Mouse (Mus musculus) MEL (cell line): ENCODE data around the gene Kif19a. TPM values are rescaled to one million over a fixed set of nuclear protein-coding genes. Genes with fewer than 3 reads are reported as not detected.

Experiments
- polyA plus RNA-seq, 2 experiments: library from polyadenylated mRNA; stranded (reverse) in 1 of 2; unstranded in 1 of 2; fragments of >175 nt in 1 of 2; fragments of >200 nt in 1 of 2; gene quantifications; 2 replicates each; pipeline versions ENCODE4 v1.2.1 to v1.2.4; 2012; ENCODE audit warnings: low replicate concordance in 2 of 2, low read depth in 1 of 2; ENCODE audit not compliant: insufficient read length in 2 of 2, insufficient read depth in 1 of 2, missing spikeins in 1 of 2
- total RNA-seq: library from RNA; depleted of rRNA; stranded (reverse); fragments of 300-350 nt; gene quantifications from 2 replicates; pipeline ENCODE4 v1.2.3, GENCODE M21; 2012; rRNA removed

Kif19a gene
- total and polyA plus RNA-seq, 3 experiments = not detected

Other genes starting within 250 kb of the Kif19a start
- 4,892 and 5,142 TPM in 2 replicates for gene Rpl38, start 96.9 kb upstream of the Kif19a start, total RNA-seq
- 1,000 to 10,000 TPM in 1 of 2 experiments, 100 to 1,000 TPM in 1; 851 to 1,236 TPM for gene Rpl38, start 96.9 kb upstream of the Kif19a start, polyA plus RNA-seq
- gene Ttyh2, start 90.0 kb upstream of the Kif19a start, total RNA-seq = 9.7 and 10.4 TPM in 2 replicates
- 1 to 10 TPM in 1 of 2 experiments, not detected in 1; 7.2 TPM for gene Ttyh2, start 90.0 kb upstream of the Kif19a start, polyA plus RNA-seq
- not detected in 2 replicates for gene Dnaic2, start 38.0 kb upstream of the Kif19a start, total RNA-seq
- not detected for gene Dnaic2, start 38.0 kb upstream of the Kif19a start, polyA plus RNA-seq
- gene Btbd17, start 30.6 kb downstream of the Kif19a start, total RNA-seq = not detected in 2 replicates
- not detected for gene Btbd17, start 30.6 kb downstream of the Kif19a start, polyA plus RNA-seq
- not detected in 2 replicates for gene Gpr142, start 33.5 kb downstream of the Kif19a start, total RNA-seq
- not detected for gene Gpr142, start 33.5 kb downstream of the Kif19a start, polyA plus RNA-seq
- gene Gprc5c, start 85.8 kb downstream of the Kif19a start, total RNA-seq = not detected in 2 replicates
- not detected for gene Gprc5c, start 85.8 kb downstream of the Kif19a start, polyA plus RNA-seq
- gene Cd300a, start 124.7 kb downstream of the Kif19a start, total RNA-seq = not detected in 2 replicates
- gene Cd300a, start 124.7 kb downstream of the Kif19a start, polyA plus RNA-seq = under 1 TPM in 1 of 2 experiments, not detected in 1; 0.58 TPM
- gene Cd300lb, start 169.0 kb downstream of the Kif19a start, total RNA-seq = not detected in 2 replicates
- gene Cd300lb, start 169.0 kb downstream of the Kif19a start, polyA plus RNA-seq = not detected
- gene Cd300c, start 203.8 kb downstream of the Kif19a start, total RNA-seq = not detected in 2 replicates
- not detected for gene Cd300c, start 203.8 kb downstream of the Kif19a start, polyA plus RNA-seq
- not detected in 2 replicates for gene Cd300ld, start 224.5 kb downstream of the Kif19a start, total RNA-seq
- not detected for gene Cd300ld, start 224.5 kb downstream of the Kif19a start, polyA plus RNA-seq
- gene Cd300c2, start 236.5 kb downstream of the Kif19a start, total RNA-seq = not detected in 2 replicates
- gene Cd300c2, start 236.5 kb downstream of the Kif19a start, polyA plus RNA-seq = not detected